Mouse (Mus musculus): ENCODE data around the gene Camk2b.
"Not testable (repeated sequence)": the region's sequence is repeated elsewhere in the genome, so short reads cannot be mapped to it uniquely, and the experiment has no call there.

Gene Camk2b

GRCm38 (mm10) chr11:6015011-6015431 is 51.1 kb downstream of the Camk2b start:
- DNase-seq (ENCODE audit: low read depth, low spot score) = no peak

- no peak for DNase-seq (ENCODE audit: low read depth, low spot score)
Measured at GRCm38 (mm10) chr11:6013359-6013758, 52.8 kb downstream of the Camk2b start.

GRCm38 (mm10) chr11:6011879-6012278 is 54.3 kb downstream of the Camk2b start:
- DNase-seq (ENCODE audit: low read depth, low spot score) = no peak

GRCm38 (mm10) chr11:6010751-6011482 is 55.2 kb downstream of the Camk2b start:
- DNase-seq (ENCODE audit: low read depth, low spot score) = not testable (repeated sequence)

- not testable (repeated sequence) for DNase-seq (ENCODE audit: low read depth, low spot score)
Measured at GRCm38 (mm10) chr11:6007779-6008128, 58.4 kb downstream of the Camk2b start.

GRCm38 (mm10) chr11:6007010-6007778 is 59.0 kb downstream of the Camk2b start:
- not testable (repeated sequence) for DNase-seq (ENCODE audit: low read depth, low spot score)

GRCm38 (mm10) chr11:6006351-6007009 is 59.7 kb downstream of the Camk2b start:
- not testable (repeated sequence) for DNase-seq (ENCODE audit: low read depth, low spot score)

GRCm38 (mm10) chr11:6005374-6006043 is 60.7 kb downstream of the Camk2b start:
- not testable (repeated sequence) for DNase-seq (ENCODE audit: low read depth, low spot score)

- no peak for DNase-seq (ENCODE audit: low read depth, low spot score)
Measured at GRCm38 (mm10) chr11:6003046-6003639, 63.0 kb downstream of the Camk2b start.

GRCm38 (mm10) chr11:6001981-6002649 is 64.0 kb downstream of the Camk2b start:
- DNase-seq (ENCODE audit: low read depth, low spot score) = no peak

- no peak for DNase-seq (ENCODE audit: low read depth, low spot score)
Measured at GRCm38 (mm10) chr11:6000961-6001682, 65.0 kb downstream of the Camk2b start.

GRCm38 (mm10) chr11:5999832-6000771 is 66.1 kb downstream of the Camk2b start:
- DNase-seq (ENCODE audit: low read depth, low spot score) = no peak

GRCm38 (mm10) chr11:5998472-5998871 is 67.7 kb downstream of the Camk2b start:
- no peak for DNase-seq (ENCODE audit: low read depth, low spot score)

GRCm38 (mm10) chr11:5995989-5996388 is 70.2 kb downstream of the Camk2b start:
- DNase-seq (ENCODE audit: low read depth, low spot score) = peak; percentile 45

- no peak for DNase-seq (ENCODE audit: low read depth, low spot score)
Measured at GRCm38 (mm10) chr11:5994880-5995279, 71.3 kb downstream of the Camk2b start.

GRCm38 (mm10) chr11:5994212-5994611 is 72.0 kb downstream of the Camk2b start:
- DNase-seq (ENCODE audit: low read depth, low spot score) = no peak

GRCm38 (mm10) chr11:5990910-5991309 is 75.3 kb downstream of the Camk2b start:
- no peak for DNase-seq (ENCODE audit: low read depth, low spot score)

- DNase-seq (ENCODE audit: low read depth, low spot score) = no peak
Measured at GRCm38 (mm10) chr11:5989954-5990593, 76.1 kb downstream of the Camk2b start.

- DNase-seq (ENCODE audit: low read depth, low spot score) = no peak
Measured at GRCm38 (mm10) chr11:5988126-5988525, 78.0 kb downstream of the Camk2b start.
